Mouse (Mus musculus) midbrain, postnatal 0 days (tissue): ENCODE data around the gene Apoa4. TPM values are rescaled to one million over a fixed set of nuclear protein-coding genes. Genes with fewer than 3 reads are reported as not detected.

Experiments
- ATAC-seq: fragments of 200-750 bp; cut with Nextera tagmentation; 2 replicates; pipeline ENCODE4 v1.8.0; 2017; ENCODE audit warnings: moderate number of reproducible peaks, mild to moderate bottlenecking, moderate TSS enrichment, moderate library complexity; ENCODE audit not compliant: low FRiP score
- DNase-seq: peaks from one replicate; pipeline ENCODE4 v3.0.0-alpha.2; 2015; ENCODE audit warnings: low spot score
- H3K27ac ChIP-seq: fragments of 300-500 bp; sonication (generic); 2 replicates; pipeline ENCODE4 v1.5.1; 2014; ENCODE audit warnings: low read depth, mild to moderate bottlenecking, low read length, mixed read lengths
- H3K27me3 ChIP-seq: fragments of 300-500 bp; sonication (generic); 2 replicates; pipeline ENCODE4 v1.6.1; 2014; ENCODE audit warnings: low read length, control low read depth, mixed read lengths; ENCODE audit not compliant: insufficient read depth
- H3K36me3 ChIP-seq: fragments of 300-500 bp; sonication (generic); 2 replicates; pipeline ENCODE4 v1.6.1; 2014; ENCODE audit warnings: low read length, control low read depth, mixed read lengths; ENCODE audit not compliant: insufficient read depth
- H3K4me1 ChIP-seq: fragments of 300-500 bp; sonication (generic); 2 replicates; pipeline ENCODE4 v1.6.1; 2014; ENCODE audit warnings: mild to moderate bottlenecking, control low read depth, antibody characterized with exemption, low read length, mixed read lengths; ENCODE audit not compliant: insufficient read depth
- H3K4me2 ChIP-seq: fragments of 300-500 bp; sonication (generic); 2 replicates; pipeline ENCODE4 v1.6.1; 2014; ENCODE audit warnings: low read depth, mild to moderate bottlenecking, low read length, mixed read lengths; ENCODE audit not compliant: poor library complexity, severe bottlenecking
- H3K4me3 ChIP-seq: fragments of 300-500 bp; sonication (generic); 2 replicates; pipeline ENCODE4 v1.5.1; 2014; ENCODE audit warnings: low read depth, mild to moderate bottlenecking, low read length, moderate library complexity
- H3K9ac ChIP-seq: fragments of 300-500 bp; sonication (generic); replicated peaks from 2 replicates; pipeline ENCODE4 v1.6.1; 2014; ENCODE audit warnings: mild to moderate bottlenecking, low read length, moderate library complexity, mixed read lengths; ENCODE audit not compliant: poor library complexity, severe bottlenecking
- H3K9me3 ChIP-seq: fragments of 300-500 bp; sonication (generic); 2 replicates; pipeline ENCODE4 v1.6.1; 2016; ENCODE audit warnings: low read length, control low read depth
- CTCF ChIP-seq: IDR thresholded peaks from 2 replicates; pipeline ENCODE4 v1.5.1; 2016; ENCODE audit warnings: antibody characterized with exemption, mild to moderate bottlenecking
- WGBS: fragments of 180-500 bp; shearing (Covaris S2); extraction: QIAGEN DNeasy Blood & Tissue Kit; methylation state at CpG from one replicate; pipeline ENCODE4 v1.1.7; 2014; 5-methylcytosine and 5-hydroxymethylcytosine counted together
- polyA plus RNA-seq: library from polyadenylated mRNA; unstranded; fragments of >200 nt; fragmentation: Nextera tagmentation; extraction: Ambion mirVana; gene quantifications from 2 replicates; pipeline ENCODE4 v1.2.1, GENCODE M21; 2015
- total RNA-seq: library from RNA; depleted of rRNA; stranded (reverse); fragments of >200 nt; gene quantifications from 2 replicates; pipeline ENCODE4 v1.2.3, GENCODE M21; 2014

Apoa4 gene
- total and polyA plus RNA-seq, 2 experiments from 2014 or later: not detected

- WGBS: 89% methylated on average over 7 of the region's 7 CpGs
- H3K9ac ChIP-seq: no peak overlapping the region
- H3K4me3 ChIP-seq: no peak overlapping the region
- H3K27ac ChIP-seq: no peak overlapping the region
- ATAC-seq (no peak), DNase-seq (no peak)
- H3K36me3 ChIP-seq: no peaks in the 10 kb centered on the region
- TF ChIP-seq CTCF: no peak
- no peaks in the 10 kb centered on the region for H3K9me3 ChIP-seq
- no peaks in the 10 kb centered on the region for H3K4me1 ChIP-seq
- no peak overlapping the region for H3K4me2 ChIP-seq
- H3K27me3 ChIP-seq: peaks cover 6% of the 10 kb centered on the region; the same call in 1 of the 2 replicates
Observed at GRCm38 (mm10) chr9:46261131-46261530, 20.6 kb downstream of the Apoa4 start.

GRCm38 (mm10) chr9:46268343-46268873, 27.9 kb downstream of the Apoa4 start, which contains the start of gene Apoa5:
Apoa5 (plus strand) TSS chr9:46268633.
- Histone ChIP-seq H3K27me3 (peaks cover 18% of the 10 kb centered on the region; the same call in 1 of the 2 replicates), H3K4me3 (no peak within 1 kb of the TSS), H3K27ac (no peak within 1 kb of the TSS), H3K4me2 (no peak within 1 kb of the TSS), H3K9ac (no peak within 1 kb of the TSS), H3K36me3 (no peaks in the 10 kb centered on the region), H3K9me3 (no peaks in the 10 kb centered on the region), H3K4me1 (no peaks in the 10 kb centered on the region)
- no peak for DNase-seq
- TF ChIP-seq CTCF: no peak
- ATAC-seq: no peak
- 61% methylated on average over 7 of the region's 7 CpGs for WGBS

- no peak for TF ChIP-seq CTCF
- H3K9me3 ChIP-seq: no peaks in the 10 kb centered on the region
- 92% methylated on average over 5 of the region's 5 CpGs for WGBS
- H3K27me3 ChIP-seq: peaks cover 18% of the 10 kb centered on the region; the same call in 1 of the 2 replicates
- H3K4me1 ChIP-seq: no peaks in the 10 kb centered on the region
- no peak overlapping the region for H3K4me2 ChIP-seq
- H3K36me3 ChIP-seq: no peaks in the 10 kb centered on the region
- H3K4me3 ChIP-seq: no peak overlapping the region
- H3K27ac ChIP-seq: no peak overlapping the region
- H3K9ac ChIP-seq: no peak overlapping the region
- DNase-seq: no peak
- no peak for ATAC-seq
Observed at GRCm38 (mm10) chr9:46269125-46269524, 28.6 kb downstream of the Apoa4 start.

- 93% methylated on average over 4 of the region's 4 CpGs for WGBS
- H3K27me3 ChIP-seq: peaks cover 18% of the 10 kb centered on the region; the same call in 1 of the 2 replicates
- H3K4me1 ChIP-seq: no peaks in the 10 kb centered on the region
- no peak overlapping the region for H3K4me3 ChIP-seq
- TF ChIP-seq CTCF: no peak
- no peak overlapping the region for H3K27ac ChIP-seq
- ATAC-seq (no peak), DNase-seq (no peak)
- no peak overlapping the region for H3K4me2 ChIP-seq
- no peaks in the 10 kb centered on the region for H3K9me3 ChIP-seq
- peaks cover 9% of the 10 kb centered on the region for H3K36me3 ChIP-seq
- no peak overlapping the region for H3K9ac ChIP-seq
Observed at GRCm38 (mm10) chr9:46270782-46271181, 30.3 kb downstream of the Apoa4 start.

- no peak for TF ChIP-seq CTCF
- Histone ChIP-seq H3K4me2 (no peak overlapping the region), H3K9me3 (no peaks in the 10 kb centered on the region), H3K9ac (no peak overlapping the region), H3K27ac (no peak overlapping the region), H3K27me3 (peaks cover 18% of the 10 kb centered on the region; the same call in 1 of the 2 replicates), H3K4me3 (no peak overlapping the region), H3K36me3 (peaks cover 20% of the 10 kb centered on the region), H3K4me1 (no peaks in the 10 kb centered on the region)
- ATAC-seq: no peak
- 86% methylated on average over 9 of the region's 9 CpGs for WGBS
- no peak for DNase-seq
Observed at GRCm38 (mm10) chr9:46272070-46272469, 31.6 kb downstream of the Apoa4 start.

GRCm38 (mm10) chr9:46272677-46273454, 32.4 kb downstream of the Apoa4 start, which contains the start of gene Zpr1:
Zpr1 (plus strand) TSS chr9:46273064.
- TF ChIP-seq CTCF: peak; percentile 65
- Histone ChIP-seq H3K27ac (peak within 1 kb of the TSS; percentile 68; the same call in 1 of the 2 replicates), H3K9ac (peak within 1 kb of the TSS; percentile 62), H3K4me1 (no peaks in the 10 kb centered on the region), H3K27me3 (peaks cover 18% of the 10 kb centered on the region; the same call in 1 of the 2 replicates), H3K4me2 (peak within 1 kb of the TSS; percentile 95), H3K36me3 (peaks cover 27% of the 10 kb centered on the region), H3K4me3 (peak within 1 kb of the TSS; percentile 76), H3K9me3 (no peaks in the 10 kb centered on the region)
- peak; percentile 91 for ATAC-seq
- 6% methylated on average over 45 of the region's 45 CpGs for WGBS
- DNase-seq: peak; percentile 95
